Mouse (Mus musculus) CD4-positive, CD25-positive, alpha-beta regulatory T cell (primary cell): ENCODE results near the gene Riox2. TPM values are rescaled to one million over a fixed set of nuclear protein-coding genes. Genes with fewer than 3 reads are reported as not detected.

ENCODE experiments used
- polyA plus RNA-seq: library from polyadenylated mRNA; unstranded; fragments of 100-300 nt; shearing (Covaris generic); gene quantifications from one replicate; pipeline ENCODE4 v1.2.1, GENCODE M21; 2017

The Riox2 gene
- polyA plus RNA-seq = 82.3 TPM

DNA sequence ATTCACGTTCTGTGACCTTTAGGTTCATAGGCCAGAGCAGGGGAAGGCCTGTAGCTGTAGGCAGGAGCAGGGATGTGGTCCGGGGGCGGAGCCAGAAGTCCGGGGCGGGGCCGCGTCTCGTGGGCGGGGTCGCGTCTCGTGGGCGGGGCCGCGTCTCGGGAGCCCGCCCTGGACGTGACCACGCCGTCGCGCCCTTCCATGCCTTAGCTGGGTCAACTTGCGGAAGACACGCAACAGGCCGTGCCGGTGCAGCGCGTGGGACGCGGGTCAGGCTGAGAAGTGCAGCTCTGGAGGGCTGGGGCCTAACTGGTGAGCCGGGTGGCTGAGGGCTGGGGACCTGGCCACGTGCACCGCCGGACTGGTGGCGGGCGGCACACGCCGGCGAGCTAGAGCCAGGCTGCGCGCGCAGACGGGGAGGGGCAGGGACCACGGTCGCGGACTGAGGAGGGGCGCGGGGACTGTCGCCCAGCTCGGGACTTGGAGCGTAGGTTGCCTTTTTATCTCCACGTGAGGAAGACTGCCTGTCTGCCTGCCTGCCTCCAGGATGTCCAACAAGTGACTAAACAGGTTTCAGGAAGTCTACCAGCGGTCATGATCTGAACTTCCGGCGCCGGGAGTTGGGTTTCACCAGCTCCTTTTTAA is at the start of gene Riox2:
Riox2 (plus strand) TSS at position 139 of the 642 bp plus-strand sequence.

Other genes starting within 250 kb of the Riox2 start
- gene Olfr201, start 199.1 kb upstream of the Riox2 start, polyA plus RNA-seq = not detected
- not detected for gene Olfr202, start 185.0 kb upstream of the Riox2 start, polyA plus RNA-seq
- not detected for gene Olfr203, start 172.9 kb upstream of the Riox2 start, polyA plus RNA-seq
- gene Olfr204, start 153.5 kb upstream of the Riox2 start, polyA plus RNA-seq = not detected
- not detected for gene Olfr205, start 140.6 kb upstream of the Riox2 start, polyA plus RNA-seq
- gene Olfr206, start 122.5 kb upstream of the Riox2 start, polyA plus RNA-seq = not detected
- not detected for gene Olfr209, start 107.8 kb upstream of the Riox2 start, polyA plus RNA-seq
- gene Gabrr3, start 64.4 kb upstream of the Riox2 start, polyA plus RNA-seq = 0.04 TPM
- gene Crybg3, start 129.2 kb downstream of the Riox2 start, polyA plus RNA-seq = 6.0 TPM
- 1.7 TPM for gene Arl6, start 167.6 kb downstream of the Riox2 start, polyA plus RNA-seq